Mouse (Mus musculus): ENCODE results near the gene Lrrc4. TPM values are rescaled to one million over a fixed set of nuclear protein-coding genes. Genes with fewer than 3 reads are reported as not detected.

The Lrrc4 gene
- total RNA-seq, 2 experiments from 2014 or later: not detected

DNA sequence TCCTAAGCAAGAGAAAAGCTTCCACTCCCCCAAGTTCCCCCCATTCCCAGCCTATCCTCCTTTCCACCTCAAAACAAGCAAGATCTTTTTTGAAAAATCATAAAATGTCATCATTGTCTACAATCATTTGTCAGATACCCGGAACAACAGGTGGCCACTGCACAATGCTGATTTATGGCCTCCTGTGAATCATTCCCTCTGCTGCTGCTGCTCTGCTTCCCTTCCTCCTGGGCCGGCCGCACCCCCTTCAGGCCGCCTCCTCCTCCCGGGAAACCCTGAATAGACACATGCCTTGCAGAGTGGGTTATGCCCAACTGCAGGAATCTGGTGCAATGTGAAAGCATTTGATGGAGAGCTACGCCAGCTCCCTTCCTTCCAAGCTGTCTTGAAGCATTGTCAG, 3.0 kb downstream of the Lrrc4 start:
- no peak for ATAC-seq (replicated peaks; ENCODE audit: low FRiP score, poor library complexity, severe bottlenecking)

DNA sequence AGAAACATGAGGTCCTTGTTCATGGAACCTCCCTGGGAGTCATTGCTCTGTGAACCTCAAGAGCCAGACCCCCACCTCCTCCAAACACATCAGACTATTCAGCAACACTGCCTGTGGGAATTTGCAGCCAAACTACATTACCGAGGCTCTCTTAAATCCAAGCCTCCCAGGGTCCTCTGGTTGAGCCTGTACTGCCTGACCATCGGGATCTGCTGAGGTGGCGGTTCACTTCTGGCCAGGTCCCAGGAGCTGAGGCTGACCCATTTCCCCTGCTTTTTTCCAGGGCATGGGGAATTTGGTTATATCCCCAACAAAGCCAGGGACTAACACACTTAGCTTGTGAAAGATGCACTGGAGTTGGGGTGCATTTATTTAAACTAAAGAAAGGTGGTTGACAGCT, 4.0 kb downstream of the Lrrc4 start:
- no peak for ATAC-seq (replicated peaks; ENCODE audit: low FRiP score, poor library complexity, severe bottlenecking)

DNA sequence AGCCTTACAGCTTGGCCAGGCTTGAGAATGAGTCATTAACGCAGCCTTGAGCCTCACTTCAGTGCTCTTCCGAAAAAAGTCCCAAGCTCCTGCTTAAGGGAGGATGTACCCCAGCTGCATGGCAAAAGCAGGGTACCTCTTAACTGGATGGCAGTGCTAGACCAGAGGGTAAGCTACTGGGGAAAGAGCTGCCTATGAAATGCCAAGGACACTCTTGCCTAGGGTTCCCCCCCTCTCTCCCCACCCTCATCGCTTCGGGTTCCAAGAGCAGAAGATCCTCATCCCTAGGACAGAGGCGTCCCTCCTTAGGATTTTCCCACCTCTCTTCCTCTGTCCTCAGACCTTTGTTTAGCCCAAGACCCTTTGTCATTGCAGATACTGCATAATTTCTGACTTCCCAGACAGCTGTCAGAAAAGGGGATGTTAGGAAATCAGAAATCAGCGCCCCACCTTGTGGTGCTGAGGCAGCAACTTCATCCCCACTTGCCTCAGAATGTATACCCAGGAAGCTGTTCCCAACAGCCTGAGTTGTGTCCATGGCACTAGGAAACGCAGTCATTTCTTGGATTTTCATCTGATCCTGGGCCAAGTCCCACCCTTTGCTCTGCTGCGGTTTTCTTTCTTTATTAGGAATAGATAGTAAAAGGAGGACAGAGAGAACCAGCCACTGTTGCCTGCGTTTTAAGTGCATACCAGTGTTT, 4.7 kb downstream of the Lrrc4 start:
- no peak for ATAC-seq (replicated peaks; ENCODE audit: low FRiP score, poor library complexity, severe bottlenecking)

DNA sequence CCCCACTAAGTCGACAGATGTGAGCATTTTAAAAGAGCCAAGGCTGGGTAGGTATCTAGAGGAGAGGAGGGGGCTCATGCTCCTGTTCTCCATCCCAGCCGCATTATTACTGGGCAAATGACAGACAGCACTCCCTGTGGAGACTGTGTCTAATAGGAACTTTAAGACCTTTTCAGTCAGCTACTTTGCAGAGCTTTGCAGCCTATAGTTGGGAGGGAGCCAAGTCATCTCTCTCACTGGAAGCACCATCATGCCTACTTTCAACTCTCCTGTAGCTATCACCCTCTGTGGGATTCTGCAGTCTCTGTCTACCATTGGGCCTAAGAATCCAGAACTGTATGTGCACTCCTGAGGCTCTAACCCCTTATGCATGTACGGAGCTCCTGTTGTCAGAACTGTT, 5.7 kb downstream of the Lrrc4 start:
- no peak for ATAC-seq (replicated peaks; ENCODE audit: low FRiP score, poor library complexity, severe bottlenecking)

DNA sequence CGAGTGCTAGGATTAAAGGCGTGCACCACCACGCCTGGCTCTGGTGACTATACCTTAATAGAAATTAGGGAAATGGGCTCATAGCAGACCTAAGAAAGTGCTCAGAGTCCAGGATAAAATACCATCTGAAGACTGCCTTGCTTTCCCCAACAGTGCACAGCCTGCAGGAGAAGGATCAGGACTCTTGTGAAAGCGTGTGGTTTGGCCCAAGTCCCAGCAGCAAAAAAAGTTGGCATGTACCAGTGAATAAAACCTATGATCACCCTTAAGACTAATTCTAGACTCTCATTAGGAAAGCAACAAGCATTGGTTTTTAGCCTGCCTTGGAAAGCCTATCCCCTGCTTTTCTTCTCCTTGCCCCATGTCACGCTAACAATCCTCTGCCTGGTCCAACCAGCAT, 7.7 kb downstream of the Lrrc4 start:
- ATAC-seq (replicated peaks; ENCODE audit: low FRiP score, poor library complexity, severe bottlenecking): no peak

DNA sequence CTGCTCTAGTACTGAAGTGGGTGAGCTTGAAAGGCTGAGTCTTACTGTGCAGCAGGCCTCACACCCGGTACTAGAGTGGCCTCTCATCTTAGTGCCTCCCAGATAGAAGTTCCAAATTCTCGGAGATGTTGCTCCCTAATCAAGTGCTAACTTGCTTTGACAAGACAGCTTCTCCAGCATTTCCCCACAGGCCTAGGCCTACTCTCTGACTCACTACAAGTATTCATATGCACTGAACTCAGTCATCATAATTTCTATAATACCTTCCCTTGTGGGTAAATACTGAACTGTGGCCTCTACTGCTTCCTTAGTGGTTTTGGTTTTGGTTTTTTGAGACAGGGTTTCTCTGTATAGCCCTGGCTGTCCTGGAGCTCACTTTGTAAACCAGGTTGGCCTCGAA, 8.2 kb downstream of the Lrrc4 start:
- no peak for ATAC-seq (replicated peaks; ENCODE audit: low FRiP score, poor library complexity, severe bottlenecking)

DNA sequence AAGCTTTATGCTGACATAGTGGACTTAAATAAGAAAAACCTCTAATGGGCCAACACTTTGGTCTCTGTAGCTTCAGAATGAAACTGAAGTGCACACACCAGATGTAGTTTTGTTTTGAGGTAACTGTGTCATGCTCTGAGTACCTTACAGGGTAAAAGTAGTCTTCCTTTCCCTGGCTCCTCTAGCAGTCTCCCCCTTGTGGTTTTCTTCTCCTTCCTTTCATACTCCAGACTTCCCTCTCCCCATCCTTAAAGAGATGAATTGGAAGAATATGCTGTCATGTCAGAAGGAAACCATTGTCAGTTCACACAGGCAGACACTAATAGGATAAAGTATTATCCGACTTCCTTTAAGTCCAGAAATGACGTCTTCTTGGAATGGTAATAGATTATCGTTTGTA, 9.3 kb downstream of the Lrrc4 start:
- ATAC-seq (replicated peaks; ENCODE audit: low FRiP score, poor library complexity, severe bottlenecking): no peak

GRCm38 (mm10) chr6:28819509-28820358, 11.8 kb downstream of the Lrrc4 start:
- no peak for ATAC-seq (replicated peaks; ENCODE audit: low FRiP score, poor library complexity, severe bottlenecking)

DNA sequence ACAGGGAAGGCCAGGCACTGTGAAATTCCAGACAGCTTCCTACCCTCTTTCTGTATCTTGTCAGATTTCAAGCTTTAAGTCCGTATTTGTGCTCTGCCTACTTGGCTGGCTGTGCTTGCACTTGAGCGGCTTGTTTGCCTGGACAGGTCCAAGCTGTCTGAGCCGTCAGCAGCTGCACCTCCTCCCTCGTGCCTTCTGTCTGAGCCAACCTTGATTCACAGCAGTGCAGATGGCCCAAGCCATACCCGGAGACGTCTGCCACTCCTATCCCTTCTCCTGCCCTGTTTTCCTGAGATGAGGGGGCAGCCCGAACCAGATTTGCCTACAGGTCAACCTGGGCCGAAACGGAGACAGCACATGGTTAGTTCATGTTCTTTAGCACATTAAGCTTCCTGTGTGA, 14.5 kb downstream of the Lrrc4 start:
- no peak for ATAC-seq (replicated peaks; ENCODE audit: low FRiP score, poor library complexity, severe bottlenecking)

- ATAC-seq (replicated peaks; ENCODE audit: low FRiP score, poor library complexity, severe bottlenecking): no peak
Observed at GRCm38 (mm10) chr6:28814895-28815294, 16.7 kb downstream of the Lrrc4 start.

DNA sequence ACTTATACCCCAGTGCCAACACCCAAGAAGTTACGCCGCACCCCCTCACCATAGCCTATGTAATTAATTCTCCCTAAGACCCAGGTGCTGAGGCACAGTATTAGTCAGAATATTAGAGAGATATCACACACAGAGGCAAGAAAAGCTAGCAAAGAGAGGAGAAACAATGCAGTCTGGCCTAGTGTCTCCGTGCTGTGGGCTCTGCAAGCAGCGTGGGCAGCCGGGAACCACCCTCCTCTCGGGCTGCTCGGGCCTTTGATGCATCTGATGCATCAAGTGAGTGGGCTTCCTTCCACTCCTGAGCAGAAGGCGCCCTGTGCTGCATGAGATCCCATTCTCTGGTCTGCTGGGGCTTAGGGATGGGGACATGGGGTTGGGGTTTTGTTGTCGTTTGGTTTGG, 18.5 kb downstream of the Lrrc4 start:
- no peak for ATAC-seq (replicated peaks; ENCODE audit: low FRiP score, poor library complexity, severe bottlenecking)

- no peak for ATAC-seq (replicated peaks; ENCODE audit: low FRiP score, poor library complexity, severe bottlenecking)
Observed at GRCm38 (mm10) chr6:28804751-28805150, 26.8 kb downstream of the Lrrc4 start.

- ATAC-seq (replicated peaks; ENCODE audit: low FRiP score, poor library complexity, severe bottlenecking): no peak
Observed at GRCm38 (mm10) chr6:28803678-28804279, 27.8 kb downstream of the Lrrc4 start.

DNA sequence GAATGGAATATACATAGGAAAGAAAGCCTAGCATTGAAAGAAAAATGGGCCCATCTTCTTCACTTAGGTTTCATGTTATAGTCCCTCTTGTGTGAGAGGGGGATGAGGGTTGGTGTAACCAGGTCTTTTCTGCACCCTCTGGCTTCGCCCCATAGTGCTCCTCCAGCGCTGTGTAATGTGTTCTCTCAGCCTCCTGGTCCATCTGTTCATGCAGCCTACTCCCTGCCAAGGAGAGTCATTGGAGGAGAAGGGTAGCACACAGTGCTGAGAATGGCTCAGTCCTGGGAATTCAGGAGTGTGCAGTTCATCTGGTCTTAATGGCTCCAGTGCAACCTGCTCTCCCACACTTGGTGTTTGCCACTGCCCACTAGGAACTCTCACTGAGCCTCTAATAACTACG, 30.6 kb downstream of the Lrrc4 start:
- ATAC-seq (replicated peaks; ENCODE audit: low FRiP score, poor library complexity, severe bottlenecking): no peak

DNA sequence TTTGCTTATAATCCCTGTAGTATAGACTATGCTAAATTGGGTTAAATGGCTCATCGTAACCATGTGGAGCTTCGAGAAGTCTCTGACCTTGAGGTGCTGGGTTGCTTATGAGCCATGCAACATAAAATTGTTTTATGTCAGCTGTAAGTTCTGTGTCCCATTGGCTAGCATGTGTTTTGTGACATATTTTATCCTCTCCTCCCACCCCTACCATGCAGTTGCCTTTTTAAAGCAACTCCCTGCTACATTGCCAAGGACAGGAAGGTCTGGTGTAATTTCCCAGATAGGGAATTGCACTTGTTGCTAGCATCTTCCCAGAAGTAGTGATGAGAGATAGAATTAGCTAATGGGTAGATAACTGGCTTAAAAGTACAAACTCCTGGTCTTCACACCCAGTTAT, 31.7 kb downstream of the Lrrc4 start:
- ATAC-seq (replicated peaks; ENCODE audit: low FRiP score, poor library complexity, severe bottlenecking): no peak

- ATAC-seq (replicated peaks; ENCODE audit: low FRiP score, poor library complexity, severe bottlenecking): no peak
Observed at GRCm38 (mm10) chr6:28795792-28796515, 35.6 kb downstream of the Lrrc4 start.

DNA sequence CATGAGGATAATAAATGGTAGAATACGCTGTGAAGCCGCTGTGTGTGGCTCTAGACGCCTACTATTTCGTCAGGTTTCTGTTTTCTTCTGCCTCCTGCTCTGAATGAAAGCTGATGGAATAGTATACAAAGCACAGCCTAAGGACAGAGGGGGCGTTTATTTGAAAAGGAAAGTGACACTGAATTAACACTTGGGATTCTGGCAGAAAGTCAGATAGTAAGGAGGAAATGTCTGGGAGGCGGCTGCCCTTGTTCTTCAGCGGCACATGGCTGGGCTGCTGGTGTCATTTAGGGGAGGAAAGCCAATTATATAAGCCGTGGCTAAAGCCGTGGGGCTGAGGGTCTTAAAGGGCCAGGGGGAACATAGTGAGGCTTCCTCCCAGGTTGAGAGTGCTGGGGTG, 36.2 kb downstream of the Lrrc4 start:
- ATAC-seq (replicated peaks; ENCODE audit: low FRiP score, poor library complexity, severe bottlenecking): no peak

DNA sequence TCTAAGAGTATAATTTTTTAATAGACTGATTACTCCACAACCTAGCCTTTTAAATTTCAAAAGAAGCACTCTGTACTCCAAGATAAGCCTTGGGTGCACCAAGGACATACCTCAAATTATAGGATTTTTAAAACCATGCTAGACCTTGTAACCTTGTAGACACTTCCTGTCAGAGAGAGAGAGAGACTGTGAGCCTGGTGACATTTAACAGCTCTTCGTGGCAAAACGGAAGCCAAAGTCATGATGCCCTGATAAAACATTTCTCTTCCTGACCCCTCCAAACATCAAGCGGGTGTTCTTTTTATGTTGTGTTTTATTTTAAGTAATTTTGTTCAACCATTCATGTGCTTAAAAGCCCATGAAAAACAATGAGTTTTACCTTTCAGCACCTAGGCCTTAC, 39.7 kb downstream of the Lrrc4 start:
- no peak for ATAC-seq (replicated peaks; ENCODE audit: low FRiP score, poor library complexity, severe bottlenecking)

- ATAC-seq (replicated peaks; ENCODE audit: low FRiP score, poor library complexity, severe bottlenecking): no peak
Observed at GRCm38 (mm10) chr6:28791183-28791582, 40.4 kb downstream of the Lrrc4 start.

- no peak for ATAC-seq (replicated peaks; ENCODE audit: low FRiP score, poor library complexity, severe bottlenecking)
Observed at GRCm38 (mm10) chr6:28789685-28790084, 41.9 kb downstream of the Lrrc4 start.

Measured in erythroblast, adult 5-6 weeks (primary cell).